Mouse (Mus musculus) 3T3-L1 (cell line): ENCODE results near the gene Cerk.
"Not testable (repeated sequence)": the region's sequence is repeated elsewhere in the genome, so short reads cannot be mapped to it uniquely, and the experiment has no call there.

Experiments used
- DNase-seq: peaks from one replicate; pipeline ENCODE4 v3.0.0-alpha.2; 2015; ENCODE audit warnings: low read depth, low spot score

Cerk gene

DNA sequence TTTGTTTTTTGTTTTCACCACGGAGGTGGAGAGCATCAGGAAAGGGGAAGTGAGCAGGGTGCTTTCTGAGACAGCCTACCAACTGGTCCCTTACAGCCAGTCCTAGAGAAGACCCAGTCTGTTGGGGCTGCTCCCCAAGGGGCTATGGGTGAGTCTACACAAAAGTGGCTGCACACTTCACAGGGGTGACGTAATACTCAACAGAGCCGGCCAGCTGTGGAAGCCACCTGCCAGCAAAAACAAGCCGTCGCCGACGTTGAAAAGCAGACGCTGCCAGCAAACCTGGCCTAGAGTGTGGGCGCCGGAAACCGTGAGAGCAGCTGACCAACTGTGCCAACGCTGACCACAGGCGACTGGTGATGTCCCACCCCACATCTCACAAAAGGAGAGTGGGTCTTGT is 3.3 kb downstream of the Cerk start:
- no peak for DNase-seq

GRCm38 (mm10) chr15:86181941-86182439 is 4.0 kb downstream of the Cerk start:
- DNase-seq = no peak

- DNase-seq = not testable (repeated sequence)
Measured at GRCm38 (mm10) chr15:86181321-86181720, 4.6 kb downstream of the Cerk start.

DNA sequence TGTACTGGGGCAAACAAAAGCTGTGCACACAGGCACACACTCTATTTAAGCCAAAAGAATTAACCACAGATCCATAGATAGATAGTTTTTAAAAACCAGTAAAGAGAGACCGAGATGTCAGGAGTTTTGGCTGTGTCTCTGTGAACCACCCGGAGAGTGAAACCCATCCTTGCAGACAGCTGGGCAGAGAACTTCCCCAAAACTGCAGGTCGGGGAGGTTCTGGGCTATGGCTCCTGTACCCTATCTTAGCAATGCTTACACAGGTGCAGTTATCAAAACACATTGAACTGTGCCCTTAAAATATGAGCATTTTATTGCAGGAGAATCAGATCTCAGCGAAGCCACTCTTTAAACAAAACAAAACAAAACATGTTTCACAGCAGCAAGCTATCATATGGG is 5.5 kb downstream of the Cerk start:
- no peak for DNase-seq

DNA sequence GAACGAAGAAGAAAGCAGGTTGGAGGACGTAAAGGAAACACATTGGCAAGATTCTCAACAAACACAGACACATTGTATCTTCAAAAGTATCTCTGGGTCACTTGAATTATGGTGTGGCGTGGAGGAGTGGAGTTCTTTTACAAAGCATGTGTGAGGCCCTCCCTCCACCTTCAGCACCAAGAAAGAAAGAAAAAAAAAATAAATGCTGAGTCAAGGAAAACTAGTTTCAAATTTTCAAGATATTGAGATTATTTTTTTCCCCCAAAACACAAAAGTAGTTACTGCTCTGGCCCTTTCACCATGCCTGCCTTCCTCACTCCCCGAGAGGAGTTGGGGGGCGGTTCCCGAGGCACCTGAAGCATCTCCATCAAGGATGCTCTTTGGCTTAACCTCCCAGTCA is 7.3 kb downstream of the Cerk start:
- no peak for DNase-seq

GRCm38 (mm10) chr15:86177703-86178251 is 8.2 kb downstream of the Cerk start:
- DNase-seq = not testable (repeated sequence)

DNA sequence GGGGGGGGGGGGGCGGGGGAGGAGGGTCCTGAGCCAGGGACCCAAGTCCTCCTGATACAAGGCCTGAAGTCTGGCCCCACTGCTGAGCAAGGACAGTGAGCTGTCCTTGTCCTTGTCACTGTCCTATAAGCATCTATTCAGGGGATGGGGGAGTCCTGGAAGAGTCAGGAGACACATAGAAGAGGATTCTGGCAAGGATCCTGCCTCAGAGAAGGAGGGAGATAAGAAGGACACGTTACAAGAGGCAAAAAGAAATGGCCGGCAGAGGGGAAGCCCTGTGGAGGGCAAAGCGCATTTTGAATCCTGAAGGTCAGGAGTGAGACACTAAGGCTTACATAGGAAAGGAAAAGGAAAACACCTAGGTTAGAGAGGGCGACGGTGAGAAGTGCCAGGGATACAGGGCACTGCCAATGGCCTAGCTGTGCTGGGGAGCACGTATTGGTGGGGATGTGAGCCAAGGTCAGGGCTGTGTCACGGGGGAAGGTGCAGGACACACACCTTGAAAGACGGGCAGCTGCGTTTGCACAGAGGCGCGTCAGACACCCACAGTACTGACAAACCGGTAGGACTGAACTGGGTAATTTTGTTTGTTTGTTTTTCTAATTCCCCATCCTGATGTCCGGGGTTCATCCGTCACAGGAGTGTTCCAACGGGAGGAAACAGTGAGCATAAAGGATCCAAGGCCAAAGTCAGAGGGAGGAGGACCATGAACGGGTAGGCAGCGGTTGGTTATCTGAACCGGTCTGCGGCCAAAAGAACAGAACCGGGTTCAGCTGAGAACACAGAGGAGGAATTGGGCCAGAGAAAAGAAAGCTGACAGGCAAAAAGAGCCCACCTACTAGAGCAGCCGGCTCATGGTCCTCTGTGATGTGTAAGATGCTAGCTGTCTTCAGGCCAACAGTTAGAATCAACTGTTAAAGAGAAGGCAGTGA is 8.9 kb downstream of the Cerk start:
- DNase-seq = no peak

GRCm38 (mm10) chr15:86176166-86176565 is 9.8 kb downstream of the Cerk start:
- DNase-seq = no peak

GRCm38 (mm10) chr15:86175253-86176050 is 10.5 kb downstream of the Cerk start:
- no peak for DNase-seq

GRCm38 (mm10) chr15:86173136-86173985 is 12.6 kb downstream of the Cerk start:
- no peak for DNase-seq

GRCm38 (mm10) chr15:86172526-86172925 is 13.4 kb downstream of the Cerk start:
- no peak for DNase-seq

- DNase-seq = peak; percentile 29
Measured at GRCm38 (mm10) chr15:86172124-86172523, 13.8 kb downstream of the Cerk start.

- no peak for DNase-seq
Measured at GRCm38 (mm10) chr15:86171316-86171715, 14.6 kb downstream of the Cerk start.

- peak; percentile 29 for DNase-seq
Measured at GRCm38 (mm10) chr15:86169817-86170110, 16.2 kb downstream of the Cerk start.

GRCm38 (mm10) chr15:86168941-86169816 is 16.8 kb downstream of the Cerk start:
- peak; percentile 22 for DNase-seq

DNA sequence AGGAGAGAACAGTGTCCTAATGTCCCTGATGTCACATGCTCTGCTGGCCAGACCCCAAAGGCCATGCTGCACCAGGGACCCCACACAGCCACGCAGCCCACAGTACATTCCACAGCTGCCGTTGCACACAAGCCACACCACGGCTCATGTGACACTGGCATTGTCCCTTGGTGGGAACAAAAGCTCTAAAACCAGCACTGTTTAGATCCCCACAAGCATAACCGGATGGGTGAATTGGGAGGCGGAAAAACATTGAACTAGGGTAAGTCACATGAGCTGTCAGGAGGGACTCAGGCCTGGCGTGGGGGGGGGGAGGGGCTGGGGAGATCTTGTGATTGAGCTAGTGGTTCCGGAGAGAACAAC is 17.5 kb downstream of the Cerk start:
- DNase-seq = no peak

- DNase-seq = no peak
Measured at GRCm38 (mm10) chr15:86167787-86168504, 18.0 kb downstream of the Cerk start.

DNA sequence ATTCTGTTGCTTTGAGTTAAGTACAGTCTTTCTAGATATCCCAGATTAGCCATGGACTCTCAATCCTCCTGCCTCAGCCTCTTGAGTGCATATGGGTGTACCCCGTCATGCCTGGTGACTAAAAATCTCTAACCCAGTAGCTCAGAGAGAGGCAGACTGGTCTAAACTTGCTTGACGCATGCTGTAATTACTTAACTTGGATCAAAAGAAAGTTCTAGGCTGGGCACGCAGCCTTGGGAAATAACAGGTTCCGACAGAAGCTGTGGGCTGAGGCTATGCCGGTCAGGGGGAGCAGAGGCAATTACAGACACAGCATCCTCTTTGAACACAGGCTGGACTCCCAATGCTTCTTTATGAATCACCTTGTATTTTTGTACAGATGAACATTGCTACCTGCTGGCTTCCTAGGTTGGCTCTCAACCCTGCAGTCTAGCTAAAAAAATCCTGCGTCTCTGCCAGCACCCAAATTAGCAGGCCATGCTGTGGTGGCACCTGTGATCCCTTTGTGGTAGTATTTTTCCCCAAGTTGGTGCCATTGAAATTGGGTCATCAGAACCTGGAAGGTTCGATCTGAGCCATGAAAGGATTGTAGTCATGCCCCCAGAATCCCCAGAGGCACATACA is 18.8 kb downstream of the Cerk start:
- DNase-seq = no peak
